Mouse (Mus musculus) heart, postnatal 0 days (tissue): ENCODE measurements at regions not wholly inside any gene's neighbourhood (a gene's known extent, or its start where the extent isn't known, plus 50 kb on each side); places are given as distances from the start of the nearest gene placed in this dataset.

Experiments used
- CTCF ChIP-seq: IDR thresholded peaks from 2 replicates; pipeline ENCODE4 v1.5.1; 2016; ENCODE audit warnings: antibody characterized with exemption, control low read depth, low read depth
- EP300 ChIP-seq: IDR thresholded peaks from 2 replicates; pipeline ENCODE4 v1.6.1; 2016; ENCODE audit warnings: antibody characterized with exemption, low read depth

- TF ChIP-seq CTCF = no peak
- no peak for TF ChIP-seq EP300
Measured at GRCm38 (mm10) chr9:93186638-93187037, 644.6 kb downstream of the Plod2 start.
